Mouse (Mus musculus) stomach, embryonic 14.5 days (tissue): Measurements from ENCODE around the gene Dync1i2. TPM values are rescaled to one million over a fixed set of nuclear protein-coding genes. Genes with fewer than 3 reads are reported as not detected.

Source experiments
- ATAC-seq: fragments of 200-750 bp; cut with Nextera tagmentation; 2 replicates; pipeline ENCODE4 v1.8.0; 2017; ENCODE audit warnings: low read depth, moderate TSS enrichment; ENCODE audit not compliant: insufficient number of reproducible peaks, insufficient read depth, low FRiP score
- H3K27ac ChIP-seq: fragments of 300-500 bp; sonication (generic); 2 replicates; pipeline ENCODE4 v1.5.1; 2014; ENCODE audit warnings: mild to moderate bottlenecking, low read length, moderate library complexity, mixed read lengths
- H3K27me3 ChIP-seq: fragments of 300-500 bp; sonication (generic); 2 replicates; pipeline ENCODE4 v1.6.1; 2014; ENCODE audit warnings: low read length, control low read depth, mixed read lengths; ENCODE audit not compliant: control insufficient read depth, insufficient read depth
- H3K36me3 ChIP-seq: fragments of 300-500 bp; sonication (generic); 2 replicates; pipeline ENCODE4 v1.6.1; 2014; ENCODE audit warnings: mild to moderate bottlenecking, control low read depth, low read length, moderate library complexity, mixed read lengths; ENCODE audit not compliant: control insufficient read depth, insufficient read depth
- H3K4me1 ChIP-seq: fragments of 300-500 bp; sonication (generic); 2 replicates; pipeline ENCODE4 v1.6.1; 2014; ENCODE audit warnings: low read length, control low read depth, mixed read lengths; ENCODE audit not compliant: control insufficient read depth, insufficient read depth
- H3K4me2 ChIP-seq: fragments of 300-500 bp; sonication (generic); replicated peaks from 2 replicates; pipeline ENCODE4 v1.6.1; 2014; ENCODE audit warnings: low read depth, low read length, control low read depth
- H3K4me3 ChIP-seq: fragments of 300-500 bp; sonication (generic); 2 replicates; pipeline ENCODE4 v1.5.1; 2014; ENCODE audit warnings: low read depth, low read length, control low read depth
- H3K9ac ChIP-seq: fragments of 300-500 bp; sonication (generic); replicated peaks from 2 replicates; pipeline ENCODE4 v1.6.1; 2014; ENCODE audit warnings: low read depth, mild to moderate bottlenecking, control low read depth, low read length, moderate library complexity, mixed read lengths
- H3K9me3 ChIP-seq: fragments of 300-500 bp; sonication (generic); 2 replicates; pipeline ENCODE4 v1.6.1; 2016; ENCODE audit warnings: low read depth, low read length, control low read depth; ENCODE audit not compliant: control insufficient read depth
- WGBS: fragments of 180-500 bp; shearing (Covaris S2); extraction: QIAGEN DNeasy Blood & Tissue Kit; methylation state at CpG from one replicate; pipeline ENCODE4 v1.1.7; 2014; 5-methylcytosine and 5-hydroxymethylcytosine counted together
- polyA plus RNA-seq: library from polyadenylated mRNA; unstranded; fragments of >200 nt; fragmentation: Nextera tagmentation; extraction: Ambion mirVana; gene quantifications from 2 replicates; pipeline ENCODE4 v1.2.1, GENCODE M21; 2014

Dync1i2 gene
- polyA plus RNA-seq, 1 experiment from 2014 or later = 100 TPM

DNA sequence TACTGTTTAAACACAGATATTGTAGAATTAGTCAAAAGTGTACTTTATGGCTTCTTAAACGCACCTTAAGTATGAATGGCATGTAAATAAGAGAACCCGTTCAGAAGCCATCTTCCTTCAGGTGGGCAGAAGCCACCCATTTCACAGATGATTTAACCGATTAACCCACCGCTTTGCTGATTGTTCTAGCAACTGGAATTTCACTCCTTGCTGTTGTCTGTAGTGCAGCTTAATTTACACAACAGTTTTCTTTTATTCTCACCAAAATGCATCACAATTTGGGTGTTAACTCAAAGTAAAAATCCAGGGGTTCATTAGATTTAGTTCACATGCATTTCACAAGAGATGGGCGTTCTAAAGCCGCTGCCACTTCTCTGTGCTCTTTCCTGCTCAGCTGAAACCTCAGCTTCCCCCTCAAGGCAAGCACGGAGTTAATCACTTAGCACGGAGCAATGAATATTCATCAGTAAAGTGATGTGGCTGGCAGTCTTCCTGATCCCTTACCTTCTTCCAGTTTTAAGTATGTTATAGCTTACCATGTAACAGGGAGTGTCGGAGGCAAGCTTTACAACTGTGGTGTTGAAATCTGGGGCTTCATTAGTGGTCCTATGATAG, 31.7 kb downstream of the Dync1i2 start:
- H3K9me3 ChIP-seq = no peaks in the 10 kb centered on the region
- H3K9ac ChIP-seq = no peak overlapping the region
- no peak overlapping the region for H3K4me2 ChIP-seq
- 81% methylated on average over 9 of the region's 9 CpGs for WGBS
- H3K4me3 ChIP-seq = no peak overlapping the region
- no peak for ATAC-seq
- no peaks in the 10 kb centered on the region for H3K4me1 ChIP-seq
- H3K27me3 ChIP-seq = no peaks in the 10 kb centered on the region
- peaks cover 20% of the 10 kb centered on the region for H3K36me3 ChIP-seq
- H3K27ac ChIP-seq = no peak overlapping the region

DNA sequence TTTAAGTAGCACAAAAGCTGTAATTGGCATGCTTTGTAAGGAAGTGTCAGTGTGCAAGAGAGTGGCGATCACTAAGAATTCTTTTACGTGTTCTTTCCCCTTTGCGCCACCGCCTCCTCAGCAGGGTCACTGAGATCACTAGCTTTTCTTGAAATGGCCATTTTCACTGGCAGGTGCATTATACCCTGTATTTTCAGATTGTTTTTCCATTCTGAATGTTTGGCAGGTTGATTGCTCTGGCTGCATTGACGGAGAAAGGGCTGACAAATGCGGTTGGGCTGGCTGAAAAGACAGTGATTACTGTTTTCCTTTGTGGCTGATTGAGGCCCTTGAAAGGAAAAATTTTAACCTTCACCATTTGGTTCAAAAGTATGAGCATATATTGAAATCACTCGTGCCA, 33.3 kb downstream of the Dync1i2 start:
- Histone ChIP-seq H3K9me3 (no peaks in the 10 kb centered on the region), H3K27ac (no peak overlapping the region), H3K4me1 (no peaks in the 10 kb centered on the region), H3K36me3 (peaks cover 23% of the 10 kb centered on the region), H3K27me3 (no peaks in the 10 kb centered on the region), H3K4me3 (no peak overlapping the region), H3K4me2 (no peak overlapping the region), H3K9ac (no peak overlapping the region)
- no peak for ATAC-seq
- 90% methylated on average over 7 of the region's 7 CpGs for WGBS

DNA sequence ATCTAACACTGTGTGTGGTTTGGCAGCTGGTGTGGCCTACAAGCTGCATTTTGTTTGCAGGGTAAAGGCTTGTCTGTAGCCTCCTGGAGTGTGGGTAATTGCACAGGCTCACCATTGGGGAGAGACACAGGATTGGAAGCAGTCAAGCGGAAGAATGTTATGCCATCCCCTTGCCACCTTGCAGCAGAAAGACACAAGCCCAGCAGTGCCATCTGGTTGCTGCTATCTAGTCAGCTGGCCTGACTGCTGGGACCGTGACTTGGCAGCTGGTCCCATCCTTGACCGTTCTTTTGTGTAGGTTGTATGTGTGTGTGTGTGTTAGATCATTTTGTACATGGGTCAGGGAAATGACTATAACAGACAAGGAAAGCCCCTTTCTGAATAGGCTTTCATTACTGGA, 33.9 kb downstream of the Dync1i2 start:
- no peak overlapping the region for H3K4me2 ChIP-seq
- no peak overlapping the region for H3K27ac ChIP-seq
- H3K4me3 ChIP-seq = no peak overlapping the region
- no peaks in the 10 kb centered on the region for H3K9me3 ChIP-seq
- no peak for ATAC-seq
- no peaks in the 10 kb centered on the region for H3K4me1 ChIP-seq
- WGBS = 85% methylated on average over 3 of the region's 3 CpGs
- H3K27me3 ChIP-seq = no peaks in the 10 kb centered on the region
- H3K36me3 ChIP-seq = peaks cover 25% of the 10 kb centered on the region
- no peak overlapping the region for H3K9ac ChIP-seq

- Histone ChIP-seq H3K9ac (no peak overlapping the region), H3K4me2 (no peak overlapping the region), H3K27ac (no peak overlapping the region), H3K4me1 (no peaks in the 10 kb centered on the region), H3K4me3 (no peak overlapping the region), H3K27me3 (no peaks in the 10 kb centered on the region), H3K9me3 (no peaks in the 10 kb centered on the region), H3K36me3 (peaks cover 30% of the 10 kb centered on the region)
- no peak for ATAC-seq
- WGBS = 82% methylated on average over 5 of the region's 5 CpGs
Measured at GRCm38 (mm10) chr2:71246096-71246495, 34.6 kb downstream of the Dync1i2 start.

- Histone ChIP-seq H3K36me3 (peaks cover 39% of the 10 kb centered on the region), H3K4me1 (no peaks in the 10 kb centered on the region), H3K9ac (no peak overlapping the region), H3K9me3 (no peaks in the 10 kb centered on the region), H3K27ac (no peak overlapping the region), H3K4me3 (no peak overlapping the region), H3K4me2 (no peak overlapping the region), H3K27me3 (no peaks in the 10 kb centered on the region)
- no peak for ATAC-seq
- WGBS = 71% methylated on average over 3 of the region's 3 CpGs
Measured at GRCm38 (mm10) chr2:71248071-71248470, 36.6 kb downstream of the Dync1i2 start.

- H3K4me2 ChIP-seq = no peak overlapping the region
- ATAC-seq = no peak
- H3K9me3 ChIP-seq = no peaks in the 10 kb centered on the region
- H3K36me3 ChIP-seq = peaks cover 48% of the 10 kb centered on the region
- H3K4me1 ChIP-seq = no peaks in the 10 kb centered on the region
- WGBS = 75% methylated on average over 5 of the region's 5 CpGs
- no peaks in the 10 kb centered on the region for H3K27me3 ChIP-seq
- no peak overlapping the region for H3K27ac ChIP-seq
- H3K9ac ChIP-seq = no peak overlapping the region
- no peak overlapping the region for H3K4me3 ChIP-seq
Measured at GRCm38 (mm10) chr2:71250841-71251240, 39.3 kb downstream of the Dync1i2 start.

GRCm38 (mm10) chr2:71254836-71255235, 43.3 kb downstream of the Dync1i2 start:
- no peak for ATAC-seq
- H3K9ac ChIP-seq = no peak overlapping the region
- no peaks in the 10 kb centered on the region for H3K4me1 ChIP-seq
- peaks cover 67% of the 10 kb centered on the region for H3K36me3 ChIP-seq
- H3K27me3 ChIP-seq = no peaks in the 10 kb centered on the region
- H3K27ac ChIP-seq = no peak overlapping the region
- H3K9me3 ChIP-seq = no peaks in the 10 kb centered on the region
- no peak overlapping the region for H3K4me2 ChIP-seq
- 83% methylated on average over 4 of the region's 4 CpGs for WGBS
- H3K4me3 ChIP-seq = no peak overlapping the region

DNA sequence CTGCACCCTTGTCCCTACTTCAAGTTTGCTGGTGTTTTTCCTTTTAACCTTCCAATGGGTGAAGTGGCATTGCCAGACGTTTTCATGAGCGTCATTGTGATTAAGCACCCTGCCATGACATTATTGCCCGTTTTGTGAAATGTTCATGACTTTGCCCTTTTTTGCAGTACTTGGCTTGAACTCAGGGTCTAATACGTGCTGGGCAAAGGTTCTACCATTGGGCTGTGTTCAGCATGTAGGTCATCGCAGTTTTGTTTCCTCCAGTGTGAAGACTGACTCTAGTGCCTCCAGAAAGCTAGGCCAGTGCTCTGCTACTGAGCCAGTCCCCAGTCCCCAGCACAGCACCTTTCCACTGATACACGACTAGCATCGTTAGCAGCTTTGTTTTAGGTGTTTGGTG, 45.1 kb downstream of the Dync1i2 start:
- H3K27ac ChIP-seq = no peak overlapping the region
- peaks cover 61% of the 10 kb centered on the region for H3K36me3 ChIP-seq
- H3K9me3 ChIP-seq = no peaks in the 10 kb centered on the region
- no peaks in the 10 kb centered on the region for H3K4me1 ChIP-seq
- no peak overlapping the region for H3K4me2 ChIP-seq
- H3K4me3 ChIP-seq = no peak overlapping the region
- H3K9ac ChIP-seq = no peak overlapping the region
- 88% methylated on average over 7 of the region's 7 CpGs for WGBS
- no peaks in the 10 kb centered on the region for H3K27me3 ChIP-seq
- no peak for ATAC-seq

DNA sequence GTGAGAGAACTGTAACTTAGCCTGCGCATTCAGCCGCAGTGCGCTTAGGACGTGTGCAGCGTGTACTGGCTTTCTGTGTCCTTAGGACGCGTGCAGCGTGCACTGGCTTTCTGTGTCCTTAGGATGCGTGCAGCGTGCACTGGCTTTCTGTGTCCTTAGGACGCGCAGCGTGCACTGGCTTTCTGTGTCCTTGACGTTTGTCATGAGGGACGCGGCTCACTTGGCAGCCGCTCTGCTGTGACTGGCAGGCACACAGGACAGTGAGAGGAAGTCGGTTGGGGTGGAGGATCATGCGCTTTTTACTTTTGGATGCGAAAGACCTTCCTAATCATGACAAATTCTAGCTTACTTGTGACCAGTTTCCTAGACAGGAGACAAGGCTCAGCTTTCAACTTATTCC, 53.1 kb downstream of the Dync1i2 start:
- H3K27me3 ChIP-seq = no peaks in the 10 kb centered on the region
- H3K4me1 ChIP-seq = no peaks in the 10 kb centered on the region
- 94% methylated on average over 20 of the region's 20 CpGs for WGBS
- no peaks in the 10 kb centered on the region for H3K9me3 ChIP-seq
- H3K9ac ChIP-seq = no peak overlapping the region
- peaks cover 35% of the 10 kb centered on the region for H3K36me3 ChIP-seq
- no peak for ATAC-seq
- no peak overlapping the region for H3K4me2 ChIP-seq
- H3K4me3 ChIP-seq = no peak overlapping the region
- H3K27ac ChIP-seq = no peak overlapping the region
